Mouse (Mus musculus) heart, adult 8-10 months (tissue): ENCODE measurements around the gene Grin3b. TPM values are rescaled to one million over a fixed set of nuclear protein-coding genes. Genes with fewer than 3 reads are reported as not detected.

Experiments used
- DNase-seq: peaks from one replicate; pipeline ENCODE4 v3.0.0; 2022; ENCODE audit warnings: low spot score
- total RNA-seq, 4 experiments: library from RNA; stranded (reverse); gene quantifications; 2 replicates each; pipeline ENCODE4 v1.2.4; 2022

Grin3b gene
- total RNA-seq, 4 experiments from 2014 or later = 0.37 to 0.85 (median 0.63) TPM

GRCm38 (mm10) chr10:79988506-79989271, 18.2 kb downstream of the Grin3b start, which contains the start of gene Cnn2:
TSS of gene Cnn2 (plus strand) at chr10:79988584.
- DNase-seq = peak; percentile 75

DNA sequence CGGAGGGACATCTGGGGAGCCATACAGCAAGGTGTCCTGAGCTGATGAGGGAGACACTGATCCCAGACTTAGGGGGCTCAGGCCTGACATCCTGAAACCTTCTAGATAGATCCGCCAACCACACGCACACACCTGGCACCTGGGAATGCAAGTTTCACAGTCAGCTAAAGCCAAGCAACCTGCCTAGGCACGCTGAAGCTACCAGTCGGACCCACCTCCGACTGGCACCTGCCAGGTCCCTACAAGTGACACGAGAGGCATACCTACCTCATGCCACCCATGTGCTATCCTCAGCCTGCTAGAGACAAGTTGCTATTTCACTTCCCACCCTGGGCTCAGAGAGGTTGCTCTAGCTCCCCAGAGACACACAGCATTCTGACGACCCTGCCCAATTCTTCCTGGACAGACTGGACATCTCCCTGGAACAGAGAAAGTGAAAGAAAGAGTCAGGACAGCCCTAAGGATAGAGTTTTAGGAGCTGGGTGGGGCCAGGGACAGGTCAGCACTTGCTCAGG, 18.8 kb downstream of the Grin3b start:
- DNase-seq = no peak

DNA sequence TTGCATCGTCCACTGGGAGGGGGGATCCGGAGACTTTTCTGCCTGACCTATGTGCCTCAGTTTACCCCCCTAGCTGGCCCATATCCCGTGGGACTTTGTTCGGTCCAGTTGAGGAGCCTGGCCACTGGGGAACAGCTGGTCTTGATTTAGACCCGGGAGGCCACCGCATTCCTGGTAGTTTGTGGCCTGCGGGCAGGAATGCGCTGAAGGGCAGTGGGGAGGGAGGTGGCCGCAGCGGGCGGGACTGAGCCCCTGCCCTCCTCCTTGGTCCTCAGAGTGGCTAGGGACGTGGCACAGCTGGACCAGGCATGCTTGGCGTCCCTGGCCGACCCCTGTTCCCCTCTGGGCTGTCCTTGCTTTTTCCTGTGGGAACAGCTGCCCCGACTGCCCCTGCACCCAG, 19.4 kb downstream of the Grin3b start:
- no peak for DNase-seq

- no peak for DNase-seq
Measured at GRCm38 (mm10) chr10:79991099-79991498, 20.6 kb downstream of the Grin3b start.

GRCm38 (mm10) chr10:79991548-79991947, 21.0 kb downstream of the Grin3b start:
- no peak for DNase-seq

- DNase-seq = no peak
Measured at GRCm38 (mm10) chr10:79994397-79995115, 24.0 kb downstream of the Grin3b start.

DNA sequence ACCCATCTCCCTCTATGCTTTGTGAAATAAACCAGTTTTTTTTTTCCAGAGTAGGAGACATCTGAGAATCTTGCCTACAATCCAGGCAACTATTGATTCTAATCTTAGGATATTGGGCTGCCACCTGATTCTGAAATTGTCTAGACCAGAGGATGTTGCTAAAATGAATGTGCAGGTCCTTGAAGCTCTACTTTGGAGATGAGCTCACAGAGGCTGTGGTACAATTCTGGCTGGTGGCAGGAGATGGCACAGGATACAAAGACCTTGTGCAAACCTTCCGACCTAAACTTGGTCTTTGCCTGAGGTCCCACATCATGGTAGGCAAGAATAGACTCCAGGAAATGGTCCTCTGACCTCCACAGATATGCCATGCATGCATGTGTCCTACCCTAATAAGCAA, 25.1 kb downstream of the Grin3b start:
- no peak for DNase-seq

DNA sequence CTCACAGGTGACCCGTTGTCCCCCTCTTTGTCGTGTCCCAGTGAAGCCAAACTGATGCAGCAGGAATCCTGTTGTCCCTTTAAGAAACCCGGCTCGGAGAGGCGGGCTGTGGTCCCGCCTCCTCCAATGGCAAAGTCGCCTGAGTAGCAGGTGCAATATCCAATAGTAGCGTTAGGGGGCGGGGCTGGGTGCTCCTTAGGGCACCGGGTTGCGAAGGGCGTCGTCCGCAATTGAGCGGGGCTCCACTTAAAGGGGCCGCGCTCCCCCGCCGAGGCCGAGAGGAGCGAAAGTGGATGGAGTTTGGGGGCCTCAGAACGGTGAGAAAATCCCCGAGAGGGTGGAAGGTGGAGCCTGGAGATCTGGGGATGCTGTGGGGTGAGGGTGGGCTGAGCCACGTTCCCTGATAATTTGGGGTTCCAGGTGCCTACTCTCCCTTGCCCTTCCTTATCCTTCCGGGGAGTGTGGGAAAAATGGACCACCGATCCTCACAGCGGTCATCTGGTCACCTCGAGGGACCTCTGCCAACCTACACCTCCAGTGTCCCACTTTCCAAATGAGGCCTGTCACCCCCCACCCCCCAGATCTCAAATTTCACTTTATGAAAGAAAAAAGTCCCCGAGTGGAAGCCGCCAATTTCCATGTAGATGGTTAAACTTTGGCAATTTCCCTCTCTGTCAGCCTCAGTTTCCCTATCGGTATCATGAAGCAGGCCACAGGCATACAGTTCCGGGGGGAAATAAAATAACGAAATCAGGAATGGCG, 25.9 kb downstream of the Grin3b start, which contains the start of gene Abca7:
TSS of gene Abca7 (plus strand) at position 223 of the 762 bp plus-strand sequence.
- peak; percentile 97 for DNase-seq

GRCm38 (mm10) chr10:79997034-79997760, 26.7 kb downstream of the Grin3b start:
- DNase-seq = no peak

DNA sequence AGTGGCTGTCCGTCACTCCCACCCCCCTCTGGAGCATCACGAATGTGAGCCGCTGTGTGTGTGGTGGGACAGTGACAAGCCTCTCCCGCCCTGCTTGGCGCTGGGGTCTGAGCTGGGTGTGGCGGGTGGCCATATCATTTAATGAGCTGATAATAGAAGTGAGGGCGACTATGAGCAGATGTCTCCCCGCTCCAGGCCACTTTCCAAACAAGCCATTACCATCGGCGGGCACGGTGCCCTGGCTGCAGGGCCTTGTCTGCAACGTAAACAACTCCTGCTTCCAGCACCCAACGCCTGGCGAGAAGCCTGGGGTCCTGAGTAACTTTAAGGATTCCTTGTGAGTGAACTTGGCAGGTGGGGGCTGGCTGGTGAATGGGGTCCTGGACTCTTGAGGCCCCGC, 27.3 kb downstream of the Grin3b start:
- DNase-seq = no peak

DNA sequence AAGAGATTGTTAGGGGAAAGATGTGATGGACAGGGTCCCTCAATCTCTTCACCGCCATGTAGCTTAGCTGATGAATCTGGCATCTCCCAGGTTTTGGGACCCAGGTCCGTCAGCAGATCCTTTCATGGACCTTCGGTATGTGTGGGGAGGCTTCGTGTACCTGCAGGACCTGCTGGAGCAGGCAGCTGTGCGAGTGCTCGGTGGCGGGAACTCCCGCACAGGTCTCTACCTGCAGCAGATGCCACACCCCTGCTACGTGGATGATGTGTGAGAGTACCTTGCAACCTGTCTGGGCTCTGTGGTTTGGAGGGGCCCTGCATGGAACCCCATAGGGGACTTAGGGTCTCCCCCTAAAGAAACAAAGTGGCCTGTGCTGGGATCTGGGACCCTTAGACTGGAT, 31.4 kb downstream of the Grin3b start:
- no peak for DNase-seq

GRCm38 (mm10) chr10:80002829-80003228, 32.3 kb downstream of the Grin3b start:
- no peak for DNase-seq

DNA sequence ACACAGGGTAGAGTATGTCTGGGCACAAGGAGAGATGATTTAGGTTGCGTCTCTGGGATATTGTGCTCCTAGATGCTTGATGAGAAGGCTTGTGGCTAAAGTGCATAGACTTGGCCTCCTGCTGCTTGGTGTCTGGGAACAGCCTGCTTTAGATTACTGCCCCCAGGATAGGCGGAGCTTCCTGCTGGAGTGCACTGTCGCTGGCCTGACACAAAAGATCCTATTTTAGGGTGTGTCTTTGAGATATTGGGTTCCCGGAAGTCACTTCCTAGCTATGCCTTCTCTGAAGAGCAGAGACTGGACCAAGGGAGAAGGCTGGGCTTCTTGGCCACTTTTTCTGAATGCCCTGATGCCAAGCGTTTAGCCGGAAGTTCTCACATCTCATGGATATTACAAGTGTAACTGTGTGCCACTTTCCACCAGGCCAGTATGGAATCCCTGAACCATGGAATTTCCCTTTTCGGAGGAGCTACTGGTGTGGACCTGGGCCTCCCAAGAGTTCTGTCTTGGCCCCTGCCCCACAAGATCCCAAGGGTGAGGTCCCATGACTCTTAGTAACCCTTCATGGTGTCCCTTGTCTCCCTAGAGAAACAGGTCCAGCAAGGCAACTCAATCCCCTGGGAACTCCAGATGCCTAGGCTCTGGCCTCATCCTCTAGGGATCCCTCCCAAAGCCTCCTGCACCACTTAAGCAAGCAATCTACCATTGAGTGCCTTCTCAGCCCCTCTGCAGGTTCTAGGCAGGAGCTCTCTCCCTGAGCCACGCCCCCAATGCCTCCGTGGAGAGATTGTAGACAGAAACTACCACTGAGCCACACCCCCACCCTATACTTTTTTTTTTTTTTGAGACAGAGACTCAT, 33.1 kb downstream of the Grin3b start:
- DNase-seq = no peak

- no peak for DNase-seq
Measured at GRCm38 (mm10) chr10:80004233-80004705, 33.8 kb downstream of the Grin3b start.

DNA sequence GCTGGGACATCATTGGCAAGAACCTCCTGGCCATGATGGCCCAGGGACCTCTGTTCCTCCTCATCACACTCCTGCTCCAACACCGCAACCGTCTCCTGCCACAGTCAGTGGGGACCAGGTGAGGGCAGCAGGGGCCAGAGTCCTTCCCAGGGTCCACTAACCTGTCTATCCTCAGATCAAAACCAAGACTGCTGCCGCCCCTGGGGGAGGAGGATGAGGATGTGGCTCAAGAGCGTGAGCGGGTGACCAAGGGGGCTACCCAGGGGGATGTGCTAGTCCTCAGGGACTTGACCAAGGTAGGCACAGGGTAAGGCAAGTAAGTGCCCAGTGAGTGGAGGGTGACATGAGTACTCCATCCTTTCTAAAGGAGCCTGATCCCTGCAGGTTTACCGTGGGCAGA, 41.2 kb downstream of the Grin3b start:
- no peak for DNase-seq

DNA sequence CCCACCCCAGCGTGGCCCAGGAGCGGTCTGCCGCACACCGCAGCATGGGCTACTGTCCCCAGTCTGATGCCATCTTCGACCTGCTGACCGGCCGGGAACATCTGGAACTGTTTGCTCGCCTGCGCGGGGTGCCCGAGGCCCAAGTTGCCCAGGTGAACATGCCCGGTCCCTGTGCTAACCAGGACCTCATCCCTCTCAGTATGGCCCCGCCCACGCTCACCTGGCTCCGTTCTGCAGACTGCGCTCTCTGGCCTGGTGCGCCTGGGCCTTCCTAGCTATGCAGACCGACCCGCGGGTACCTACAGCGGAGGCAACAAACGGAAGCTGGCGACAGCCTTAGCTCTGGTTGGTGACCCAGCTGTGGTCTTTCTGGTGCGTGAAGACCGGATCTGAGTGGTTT, 43.1 kb downstream of the Grin3b start:
- DNase-seq = no peak

DNA sequence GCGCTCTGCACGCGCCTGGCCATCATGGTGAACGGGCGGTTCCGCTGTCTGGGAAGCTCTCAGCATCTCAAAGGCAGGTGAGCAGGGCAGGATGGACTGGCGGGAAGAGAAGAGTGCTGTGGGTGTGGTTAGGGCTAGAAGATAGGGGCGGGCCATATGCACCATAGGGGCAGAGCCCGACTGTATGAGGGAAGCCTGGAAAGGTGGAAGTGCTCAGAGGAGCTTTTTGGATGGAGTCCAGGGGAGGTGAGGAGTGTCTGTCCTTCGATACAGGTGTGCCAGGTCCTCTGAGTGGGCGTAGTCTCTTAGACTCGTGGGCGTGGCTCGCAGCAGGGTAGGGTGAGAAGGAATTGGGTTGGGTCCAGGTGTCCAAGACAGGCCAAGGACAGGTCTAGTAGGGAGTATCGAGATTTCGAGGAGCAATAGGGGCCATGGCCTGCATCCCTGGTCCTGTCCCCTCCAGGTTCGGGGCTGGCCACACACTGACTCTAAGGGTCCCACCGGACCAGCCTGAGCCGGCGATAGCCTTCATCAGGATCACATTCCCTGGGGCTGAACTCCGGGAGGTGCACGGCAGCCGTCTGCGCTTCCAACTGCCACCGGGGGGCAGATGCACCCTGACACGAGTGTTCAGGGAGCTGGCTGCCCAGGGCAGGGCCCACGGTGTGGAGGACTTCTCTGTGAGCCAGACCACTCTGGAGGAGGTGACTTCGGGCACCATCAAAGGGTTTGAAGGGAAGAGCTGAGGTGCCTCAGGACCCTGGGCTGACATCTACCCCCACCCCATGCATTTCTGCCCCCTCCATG, 44.2 kb downstream of the Grin3b start:
- no peak for DNase-seq

DNA sequence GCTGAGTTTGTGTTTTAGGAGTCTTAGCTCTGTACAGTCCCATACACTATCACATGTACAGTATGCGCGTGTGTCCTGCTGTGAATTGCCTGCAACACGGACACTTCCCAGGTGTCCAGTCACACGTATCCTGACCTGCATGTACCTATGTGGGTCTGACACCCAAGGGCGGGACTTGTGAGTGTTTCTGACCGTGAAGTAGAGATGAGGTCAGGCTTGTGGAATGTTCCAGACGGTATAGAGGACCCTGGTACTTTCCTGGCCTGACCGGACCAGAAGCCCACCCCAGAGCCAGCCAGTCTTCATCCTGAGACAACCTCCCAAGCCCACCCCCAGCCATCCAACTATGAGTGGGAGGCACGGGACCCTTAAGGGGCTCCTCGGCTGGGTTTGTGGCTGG, 45.1 kb downstream of the Grin3b start:
- DNase-seq = no peak

- no peak for DNase-seq
Measured at GRCm38 (mm10) chr10:80016511-80016910, 46.0 kb downstream of the Grin3b start, which contains the start of gene Arhgap45. TSS of gene Arhgap45 (plus strand) at chr10:80016653.
